Mouse (Mus musculus) ES-E14 (cell line): Measurements from ENCODE around the gene Bcl9l.

Experiments
- CHD2 ChIP-seq: IDR thresholded peaks from 2 replicates; pipeline ENCODE4 v1.6.1; 2014; ENCODE audit warnings: mild to moderate bottlenecking, low read depth, low read length, inconsistent platforms
- ZNF384 ChIP-seq: IDR thresholded peaks from 2 replicates; pipeline ENCODE4 v1.6.1; 2012; ENCODE audit warnings: low read depth, low read length, inconsistent platforms

DNA sequence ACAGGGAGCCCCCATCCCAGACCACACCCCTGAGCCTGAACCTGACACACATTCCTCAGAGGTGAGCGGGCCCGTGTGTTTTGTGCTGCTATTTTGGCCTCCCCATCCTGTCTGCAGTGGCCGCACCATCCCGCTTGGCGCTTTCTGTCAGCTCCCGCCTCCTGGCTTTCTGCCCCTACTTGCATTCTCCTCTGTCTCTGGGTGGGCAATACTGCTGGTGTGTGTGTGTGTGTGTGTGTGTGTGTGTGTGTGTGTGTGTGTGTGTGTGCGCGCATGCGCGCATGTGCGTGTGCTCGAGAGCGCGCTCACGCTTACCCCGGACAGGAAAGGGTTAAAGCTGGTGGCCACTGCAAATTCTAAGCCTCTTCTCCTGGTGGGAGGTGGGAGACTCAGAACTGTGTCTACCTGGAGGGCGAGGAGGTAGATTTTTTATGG lies 7.0 kb downstream of the Bcl9l start:
- TF ChIP-seq ZNF384 (no peak), CHD2 (no peak)
